Mouse (Mus musculus) small intestine, adult 2 months (tissue): ENCODE data around the gene Map4k3.

Experiments
- CTCF ChIP-seq: fragments of 200-500 bp; IDR thresholded peaks from 2 replicates; pipeline ENCODE4 v1.5.1; 2012; ENCODE audit warnings: low read depth, mild to moderate bottlenecking, control low read depth, inconsistent platforms, low read length, moderate library complexity, mixed read lengths; ENCODE audit not compliant: insufficient replicate concordance, insufficient read length; ENCODE audit errors: extremely low read depth
- POLR2A ChIP-seq: fragments of 200-500 bp; IDR thresholded peaks from 2 replicates; pipeline ENCODE4 v1.6.1; 2012; ENCODE audit warnings: low read depth, mild to moderate bottlenecking, control low read depth, inconsistent platforms, low read length, moderate library complexity

DNA sequence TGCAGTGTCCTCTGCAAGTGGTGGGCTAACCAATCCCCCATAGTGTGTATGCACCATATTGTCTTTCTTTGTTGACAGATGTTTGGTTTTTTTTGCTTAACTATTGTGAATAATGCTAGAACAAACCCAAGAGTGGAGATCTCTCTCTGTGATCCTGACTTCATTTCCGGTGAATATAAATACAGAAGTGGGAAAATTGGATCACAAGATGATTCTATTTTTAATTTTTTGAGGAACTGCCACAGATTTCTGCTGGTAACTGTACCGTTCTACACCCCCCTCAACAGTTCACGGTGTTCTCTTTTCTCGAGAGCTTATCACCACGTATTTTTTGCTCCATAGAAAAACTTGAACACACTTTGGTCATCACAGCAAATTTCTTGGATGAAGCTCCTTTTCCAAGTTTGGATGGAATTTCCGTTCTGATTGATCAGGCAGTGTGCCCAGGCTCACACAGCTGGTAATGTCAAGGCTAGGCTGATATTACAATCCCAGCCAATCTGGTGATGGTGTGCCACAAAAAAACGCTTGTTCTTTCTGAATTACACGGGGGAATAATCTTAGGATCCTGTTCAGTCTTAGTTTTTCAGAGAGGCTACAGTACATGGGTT is 47.0 kb upstream of the Map4k3 start:
- TF ChIP-seq POLR2A (no peak), CTCF (no peak)
